ENCODE assay signal across 13 mouse cellular contexts in genomic region chr2:146309413-146309812, GRCm38 (mm10).
DNase-seq lines count a peak whose midpoint lies in the region; ATAC-seq and TF ChIP-seq lines count a peak whose summit lies in the region.
"Had no signal": no experiment of that assay in that cellular context is flagged by ENCODE, and none has a peak within 500 bp of the region (broad histone marks: within the 10 kb centered on the region; RNA-seq: fewer than 3 reads in every experiment).

No protein-coding gene starts in this region.

- H3K4me1 ChIP-seq in forebrain, embryonic 12.5 days, result peaks cover 20% of the 10 kb centered on the region
- H3K4me1 ChIP-seq in forebrain, embryonic 10.5 days, result peaks cover 10% of the 10 kb centered on the region
- H3K4me1 ChIP-seq in midbrain, embryonic 10.5 days, result peaks cover 20% of the 10 kb centered on the region
- no peaks in the 10 kb centered on the region for H3K4me1 ChIP-seq in midbrain, postnatal 0 days (ENCODE audit: insufficient read depth, low read length)
- peaks cover 12% of the 10 kb centered on the region for H3K4me1 ChIP-seq in hindbrain, embryonic 12.5 days
- H3K4me1 ChIP-seq in midbrain, embryonic 13.5 days (replicated peaks), result peaks cover 4% of the 10 kb centered on the region
- H3K4me1 ChIP-seq in heart, embryonic 11.5 days (ENCODE audit: control insufficient read depth, insufficient read depth, low read length), result no peaks in the 10 kb centered on the region

- peak; percentile 47 for ATAC-seq in forebrain, embryonic 12.5 days (ENCODE audit: low FRiP score)
- ATAC-seq in midbrain, postnatal 0 days (ENCODE audit: low FRiP score), result no peak
- ATAC-seq in hindbrain, embryonic 12.5 days (ENCODE audit: low FRiP score), result peak; percentile 67
- peak; percentile 68 for ATAC-seq in midbrain, embryonic 13.5 days
- ATAC-seq in heart, embryonic 11.5 days (replicated peaks; ENCODE audit: insufficient number of reproducible peaks, low FRiP score, low TSS enrichment), result no peak
- ATAC-seq: inflammation-experienced regulatory T-cells, adult 6 months had no signal

- no peaks in the 10 kb centered on the region for H3K27me3 ChIP-seq in forebrain, embryonic 12.5 days
- no peaks in the 10 kb centered on the region for H3K27me3 ChIP-seq in forebrain, embryonic 10.5 days (ENCODE audit: poor library complexity, severe bottlenecking)
- H3K27me3 ChIP-seq in midbrain, embryonic 10.5 days (ENCODE audit: low read depth, poor library complexity, severe bottlenecking), result no peaks in the 10 kb centered on the region
- no peaks in the 10 kb centered on the region for H3K27me3 ChIP-seq in midbrain, postnatal 0 days (ENCODE audit: insufficient read depth, low read length)
- H3K27me3 ChIP-seq in hindbrain, embryonic 12.5 days, result no peaks in the 10 kb centered on the region
- peaks cover 3% of the 10 kb centered on the region; the same call in 1 of the 2 replicates for H3K27me3 ChIP-seq in midbrain, embryonic 13.5 days
- no peaks in the 10 kb centered on the region for H3K27me3 ChIP-seq in heart, embryonic 11.5 days (ENCODE audit: control insufficient read depth, insufficient read depth, low read length)
- H3K27me3 ChIP-seq: lung, embryonic 15.5 days; megakaryocyte, embryonic 14.5 days had no signal

- H3K27ac ChIP-seq in forebrain, embryonic 12.5 days, result no peak overlapping the region
- no peak overlapping the region for H3K27ac ChIP-seq in forebrain, embryonic 10.5 days
- peak overlapping the region; percentile 23; the same call in 1 of the 2 replicates for H3K27ac ChIP-seq in midbrain, embryonic 10.5 days (replicated peaks)
- no peak overlapping the region for H3K27ac ChIP-seq in midbrain, postnatal 0 days (ENCODE audit: low read depth, low read length)
- peak overlapping the region; percentile 40 for H3K27ac ChIP-seq in hindbrain, embryonic 12.5 days
- no peak overlapping the region; the same call in 1 of the 2 replicates for H3K27ac ChIP-seq in midbrain, embryonic 13.5 days
- no peak overlapping the region for H3K27ac ChIP-seq in heart, embryonic 11.5 days (ENCODE audit: low read depth, low read length)
- H3K27ac ChIP-seq: lung, embryonic 15.5 days had no signal

- no peak for TF ChIP-seq CTCF in midbrain, postnatal 0 days (IDR thresholded peaks at IDR 0.05)

- H3K9ac ChIP-seq in forebrain, embryonic 12.5 days, result no peak overlapping the region
- no peak overlapping the region for H3K9ac ChIP-seq in midbrain, postnatal 0 days (replicated peaks; ENCODE audit: low read length, poor library complexity, severe bottlenecking)
- no peak overlapping the region for H3K9ac ChIP-seq in hindbrain, embryonic 12.5 days
- no peak overlapping the region for H3K9ac ChIP-seq in midbrain, embryonic 13.5 days (replicated peaks)
- no peak overlapping the region for H3K9ac ChIP-seq in heart, embryonic 11.5 days (ENCODE audit: low read depth, low read length)
- H3K9ac ChIP-seq: lung, embryonic 15.5 days had no signal

- H3K4me3 ChIP-seq in forebrain, embryonic 12.5 days (replicated peaks), result no peak overlapping the region
- H3K4me3 ChIP-seq in forebrain, embryonic 10.5 days, result no peak overlapping the region
- no peak overlapping the region for H3K4me3 ChIP-seq in midbrain, embryonic 10.5 days
- no peak overlapping the region for H3K4me3 ChIP-seq in midbrain, postnatal 0 days (ENCODE audit: low read depth, low read length)
- no peak overlapping the region for H3K4me3 ChIP-seq in hindbrain, embryonic 12.5 days
- H3K4me3 ChIP-seq in midbrain, embryonic 13.5 days (replicated peaks), result no peak overlapping the region
- no peak overlapping the region for H3K4me3 ChIP-seq in heart, embryonic 11.5 days (ENCODE audit: low read depth, low read length)
- H3K4me3 ChIP-seq: lung, embryonic 15.5 days; megakaryocyte, embryonic 14.5 days had no signal

- no peaks in the 10 kb centered on the region for H3K9me3 ChIP-seq in forebrain, embryonic 12.5 days
- H3K9me3 ChIP-seq in forebrain, embryonic 10.5 days, result no peaks in the 10 kb centered on the region
- no peaks in the 10 kb centered on the region for H3K9me3 ChIP-seq in midbrain, embryonic 10.5 days (replicated peaks)
- H3K9me3 ChIP-seq in midbrain, postnatal 0 days (ENCODE audit: low read length), result no peaks in the 10 kb centered on the region
- H3K9me3 ChIP-seq in hindbrain, embryonic 12.5 days (replicated peaks), result no peaks in the 10 kb centered on the region
- H3K9me3 ChIP-seq in midbrain, embryonic 13.5 days, result no peaks in the 10 kb centered on the region
- no peaks in the 10 kb centered on the region for H3K9me3 ChIP-seq in heart, embryonic 11.5 days (replicated peaks; ENCODE audit: control insufficient read depth, low read length)
- H3K9me3 ChIP-seq: lung, embryonic 15.5 days; megakaryocyte, embryonic 14.5 days had no signal

- H3K4me2 ChIP-seq in forebrain, embryonic 12.5 days, result no peak overlapping the region
- H3K4me2 ChIP-seq in midbrain, postnatal 0 days (ENCODE audit: low read depth, low read length, poor library complexity, severe bottlenecking), result no peak overlapping the region
- H3K4me2 ChIP-seq in hindbrain, embryonic 12.5 days (replicated peaks), result no peak overlapping the region
- H3K4me2 ChIP-seq in midbrain, embryonic 13.5 days (replicated peaks), result no peak overlapping the region
- no peak overlapping the region for H3K4me2 ChIP-seq in heart, embryonic 11.5 days
- H3K4me2 ChIP-seq: lung, embryonic 15.5 days had no signal

- no peaks in the 10 kb centered on the region for H3K36me3 ChIP-seq in forebrain, embryonic 12.5 days (replicated peaks)
- peaks cover 9% of the 10 kb centered on the region for H3K36me3 ChIP-seq in forebrain, embryonic 10.5 days (replicated peaks)
- H3K36me3 ChIP-seq in midbrain, embryonic 10.5 days, result no peaks in the 10 kb centered on the region
- no peaks in the 10 kb centered on the region for H3K36me3 ChIP-seq in midbrain, postnatal 0 days (ENCODE audit: insufficient read depth, low read length)
- no peaks in the 10 kb centered on the region for H3K36me3 ChIP-seq in hindbrain, embryonic 12.5 days
- H3K36me3 ChIP-seq in midbrain, embryonic 13.5 days, result no peaks in the 10 kb centered on the region
- H3K36me3 ChIP-seq in heart, embryonic 11.5 days (ENCODE audit: control insufficient read depth, insufficient read depth, low read length), result no peaks in the 10 kb centered on the region
- H3K36me3 ChIP-seq: lung, embryonic 15.5 days had no signal

- 76% methylated on average over 2 of the region's 2 CpGs for WGBS in forebrain, embryonic 12.5 days
- 86% methylated on average over 2 of the region's 2 CpGs for WGBS in forebrain, embryonic 10.5 days
- 88% methylated on average over 2 of the region's 2 CpGs for WGBS in midbrain, embryonic 10.5 days
- 95% methylated on average over 2 of the region's 2 CpGs for WGBS in midbrain, postnatal 0 days
- 55% methylated on average over 2 of the region's 2 CpGs for WGBS in hindbrain, embryonic 12.5 days
- WGBS in midbrain, embryonic 13.5 days, result 74% methylated on average over 2 of the region's 2 CpGs
- 87% methylated on average over 2 of the region's 2 CpGs for WGBS in heart, embryonic 11.5 days (ENCODE audit: insufficient replicate concordance)

- DNase-seq in forebrain, embryonic 10.5 days (ENCODE audit: extremely low spot score, low spot score), result no peak
- no peak for DNase-seq in midbrain, embryonic 10.5 days (ENCODE audit: low spot score)
- DNase-seq in midbrain, postnatal 0 days (ENCODE audit: low spot score), result no peak
- DNase-seq in spleen, postnatal 36 days (ENCODE audit: low spot score in 2 of 2), result no peak
- DNase-seq: adrenal gland, postnatal 25 days; heart, adult 11 months had no signal

Comparison
In these comparisons a context has a peak if more than half of its experiments do, and no peak if none do; other contexts are left out.
1. ATAC-seq: peak in forebrain, embryonic 12.5 days (single experiment), hindbrain, embryonic 12.5 days (single experiment) and midbrain, embryonic 13.5 days (single experiment); none in midbrain, postnatal 0 days (single experiment) and heart, embryonic 11.5 days (single experiment).
2. H3K27ac ChIP-seq: peak in midbrain, embryonic 10.5 days (single experiment) and hindbrain, embryonic 12.5 days (single experiment); none in forebrain, embryonic 12.5 days (single experiment), forebrain, embryonic 10.5 days (single experiment), midbrain, postnatal 0 days (single experiment), midbrain, embryonic 13.5 days (single experiment) and heart, embryonic 11.5 days (single experiment).